Mouse (Mus musculus): ENCODE data around the gene Adgrv1.

The Adgrv1 gene

DNA sequence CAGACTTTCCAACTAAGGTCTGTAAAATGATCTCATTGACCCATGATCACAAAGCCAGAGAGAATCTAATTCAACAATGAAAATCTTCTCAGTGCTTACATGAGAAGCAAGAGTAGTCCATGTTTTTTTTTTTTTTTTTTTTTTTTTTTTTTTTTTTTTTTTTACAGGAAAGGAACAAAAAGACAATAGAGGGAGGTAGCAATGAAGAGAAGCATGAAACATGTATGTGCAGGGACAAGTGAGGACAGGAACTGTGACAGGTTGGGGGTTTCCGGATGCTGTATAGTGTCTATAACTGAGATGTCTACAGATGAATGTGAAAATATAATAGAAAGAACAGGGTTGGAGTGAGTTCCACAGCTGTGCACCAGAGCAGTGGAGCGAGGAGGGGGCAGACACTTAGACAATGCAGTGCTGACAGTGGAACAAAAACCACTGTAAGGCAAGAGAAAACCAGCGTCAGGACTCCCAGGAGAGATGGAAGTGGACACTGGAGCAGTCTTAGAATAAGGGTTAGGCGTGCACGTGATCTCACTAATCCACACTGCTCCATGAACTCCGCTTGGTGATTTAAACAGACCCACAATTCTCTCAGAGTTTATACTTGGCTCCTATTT lies 490.6 kb downstream of the Adgrv1 start:
- DNase-seq (ENCODE audit: low spot score in 2 of 2) = no peak

DNA sequence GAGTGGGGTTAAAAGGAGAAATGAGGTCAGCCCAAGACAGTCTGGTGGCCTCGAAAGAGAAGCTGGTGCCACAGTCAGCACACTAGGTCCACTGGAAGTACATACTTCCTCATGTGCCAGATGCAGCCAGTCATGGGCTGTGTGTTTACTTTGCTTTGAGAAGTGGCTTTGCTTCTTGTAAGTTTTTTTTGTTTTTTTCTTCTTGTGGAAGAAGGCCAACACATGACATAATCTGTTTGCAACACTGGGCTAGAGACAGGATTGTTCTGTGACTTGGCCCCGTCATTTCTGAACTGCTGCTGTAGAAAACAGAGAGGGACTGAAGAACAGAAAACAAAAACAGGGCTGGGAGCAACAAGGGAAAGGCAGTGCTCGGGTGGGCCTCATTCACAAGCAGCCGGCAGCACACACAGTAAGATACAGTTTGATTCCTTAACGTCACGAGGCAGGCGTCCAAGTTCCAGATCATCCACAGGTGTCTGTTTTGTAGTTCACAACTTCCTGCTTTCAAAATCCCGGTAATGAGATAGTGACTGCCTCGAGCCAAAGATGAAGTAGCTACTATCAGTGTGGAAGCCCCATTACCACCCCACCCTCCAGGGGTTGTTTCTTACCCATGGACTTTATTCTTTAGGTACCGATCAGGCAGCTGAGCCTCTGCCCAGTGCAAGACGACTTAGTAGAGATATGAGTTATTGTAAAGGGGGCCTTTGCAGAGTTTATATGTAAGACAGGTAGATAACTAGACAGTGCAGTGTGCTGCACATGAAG lies 496.1 kb downstream of the Adgrv1 start:
- DNase-seq (ENCODE audit: low spot score in 2 of 2) = no peak

DNA sequence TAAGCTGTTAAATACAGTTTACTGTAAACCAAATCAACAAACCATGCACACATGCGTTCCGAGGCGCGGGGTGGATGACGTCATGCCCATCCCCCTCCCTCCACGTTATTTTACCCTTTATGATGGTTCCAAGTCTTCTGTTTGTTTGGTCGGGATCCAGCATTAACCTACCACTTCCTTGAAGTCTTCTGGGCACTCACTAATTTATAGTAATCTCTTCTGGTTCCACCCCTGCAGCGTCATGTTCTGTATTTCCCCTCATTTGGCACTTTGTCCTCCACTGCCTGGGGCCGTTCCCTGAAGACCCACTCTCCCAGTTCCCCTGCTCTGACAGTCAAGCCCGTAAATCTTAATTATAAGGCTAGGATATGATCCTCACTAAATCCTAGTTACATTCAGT lies 497.0 kb downstream of the Adgrv1 start:
- no peak for DNase-seq (ENCODE audit: low spot score in 2 of 2)

DNA sequence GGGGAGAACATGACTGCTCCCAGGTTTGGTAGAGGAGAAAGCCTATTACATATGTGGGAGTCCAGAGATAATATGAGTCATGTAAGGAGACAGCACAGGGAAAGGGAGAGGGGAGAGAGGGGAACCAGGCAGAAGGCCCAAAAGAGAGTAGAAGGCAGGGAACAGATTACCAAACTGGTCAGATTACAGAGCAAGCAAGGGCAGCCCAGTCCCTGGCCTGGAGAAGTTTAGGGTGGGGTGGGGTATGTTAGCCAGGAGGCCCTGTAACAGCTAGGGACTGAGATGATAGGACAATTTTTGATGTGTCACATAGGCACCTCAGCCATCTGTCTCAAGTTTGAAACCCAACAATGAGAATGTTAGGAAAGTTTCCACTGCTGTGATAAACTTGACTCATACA lies 498.5 kb downstream of the Adgrv1 start:
- DNase-seq (ENCODE audit: low spot score in 2 of 2) = no peak

DNA sequence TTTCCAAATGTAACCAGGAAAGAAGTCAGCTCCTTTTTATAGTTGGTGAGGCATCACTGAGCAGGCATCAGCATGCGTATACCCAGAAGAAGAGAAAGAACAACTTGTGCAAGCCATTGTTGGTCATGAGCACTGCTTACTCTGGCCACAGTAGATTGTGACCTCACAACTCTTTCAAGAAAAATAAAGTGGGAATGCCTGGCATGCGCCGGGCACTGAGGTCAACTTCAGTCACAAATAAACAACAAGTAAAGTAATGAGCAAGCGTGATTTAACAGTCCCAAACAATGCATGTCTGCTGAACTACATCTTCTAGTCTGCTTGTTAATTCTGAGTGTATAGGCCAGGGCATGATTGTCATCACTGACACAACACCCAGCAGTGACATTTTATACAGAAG lies 499.6 kb downstream of the Adgrv1 start:
- DNase-seq (ENCODE audit: low spot score in 2 of 2) = no peak

DNA sequence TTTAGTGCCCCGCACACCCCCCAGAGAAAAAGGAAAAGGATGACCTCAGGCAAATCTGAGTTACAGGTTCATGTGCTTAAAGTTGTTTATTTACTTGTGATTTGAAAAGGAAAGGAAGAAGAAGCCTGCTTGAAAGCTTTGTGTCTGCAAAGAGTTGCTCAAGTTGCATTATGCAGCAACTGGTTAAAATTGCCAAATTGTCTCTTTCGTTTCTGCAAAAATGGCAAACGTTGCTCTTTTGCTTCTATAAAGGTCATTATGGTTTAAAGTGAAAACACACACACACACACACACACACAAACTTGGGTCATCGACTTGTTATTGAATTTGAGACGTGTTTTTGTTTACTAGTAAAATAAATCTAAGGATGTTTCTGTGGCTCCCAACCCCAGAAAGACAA lies 500.3 kb downstream of the Adgrv1 start:
- no peak for DNase-seq (ENCODE audit: low spot score in 2 of 2)

DNA sequence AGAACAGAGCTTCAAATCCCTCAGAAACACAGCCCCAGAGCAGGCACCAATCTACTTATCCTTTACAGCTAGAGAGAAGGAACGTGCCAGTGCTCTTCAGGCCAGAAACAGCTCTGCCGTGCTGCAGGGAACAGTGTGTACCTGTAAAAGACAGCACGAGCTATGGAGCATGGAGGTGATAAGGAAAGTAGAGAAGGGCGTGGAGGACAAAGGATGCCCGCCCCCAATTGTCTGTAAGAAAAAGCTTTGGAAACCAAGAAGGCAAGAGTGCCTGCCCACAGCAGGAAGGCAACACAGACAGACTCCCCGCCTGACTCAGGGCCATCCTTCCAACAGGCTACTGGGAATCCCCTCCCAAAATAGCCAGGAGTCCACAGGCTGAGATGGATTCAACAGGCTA lies 501.1 kb downstream of the Adgrv1 start:
- DNase-seq (ENCODE audit: low spot score in 2 of 2) = no peak

- no peak for DNase-seq (ENCODE audit: low spot score in 2 of 2)
These were observed 502.0 kb downstream of the Adgrv1 start for GRCm38 (mm10) chr13:81130742-81131524.

DNA sequence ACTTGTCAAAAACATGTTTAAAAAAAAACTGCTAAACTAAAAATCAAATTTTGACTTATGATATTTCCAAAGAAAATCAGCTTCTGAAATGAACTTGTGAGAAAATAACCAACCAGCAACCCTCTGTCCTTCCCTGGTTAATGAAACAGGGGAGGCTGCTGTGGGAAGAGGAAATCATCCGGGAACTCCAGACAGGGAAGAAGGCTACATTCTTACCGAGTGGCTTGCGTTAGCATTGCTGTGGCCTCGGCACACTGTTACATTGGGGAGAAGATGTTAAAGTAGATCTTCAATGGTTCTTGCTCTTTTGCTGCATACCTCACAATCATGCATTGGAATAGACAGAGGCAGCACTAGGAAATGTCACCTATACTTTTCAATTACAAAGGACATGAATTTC lies 507.1 kb downstream of the Adgrv1 start:
- DNase-seq (ENCODE audit: low spot score in 2 of 2) = no peak

DNA sequence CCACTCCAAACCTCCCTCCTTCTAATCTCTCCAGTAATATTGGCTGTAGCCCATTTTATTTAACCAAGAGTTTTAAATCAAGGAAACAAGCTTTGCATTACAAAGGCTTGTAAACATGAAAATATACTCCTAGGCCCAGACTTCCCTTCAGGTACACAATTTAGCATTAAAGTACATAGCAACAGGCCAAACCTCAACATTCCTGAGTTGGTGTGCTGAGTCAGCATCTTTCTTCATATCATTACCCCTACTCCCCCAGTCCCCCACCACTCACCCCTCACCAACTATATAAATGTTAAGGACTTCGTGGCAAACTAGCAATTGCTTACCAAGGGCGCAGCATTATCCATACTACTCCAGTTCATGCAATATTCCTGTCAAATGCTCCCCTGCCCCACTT lies 510.7 kb downstream of the Adgrv1 start:
- DNase-seq (ENCODE audit: low spot score in 2 of 2) = no peak

DNA sequence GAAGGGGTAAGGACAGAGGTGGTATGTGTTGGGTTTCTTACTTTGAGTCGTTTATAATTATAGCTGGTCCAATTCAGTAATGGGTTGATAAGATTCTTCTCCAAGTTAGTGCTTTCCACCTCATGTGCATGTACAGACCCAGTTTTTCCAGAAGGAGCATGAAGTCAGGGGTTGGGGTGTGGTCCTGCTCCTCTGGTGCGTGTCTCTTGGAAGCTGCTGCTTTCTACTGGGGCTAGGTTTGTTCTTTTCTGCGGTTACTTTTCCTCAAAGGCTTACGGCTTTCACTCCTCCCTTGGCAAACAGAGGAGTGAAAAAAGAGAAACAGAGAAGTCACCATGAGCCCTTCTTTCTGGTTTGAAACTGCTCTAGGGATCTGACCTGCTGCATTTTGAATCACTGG lies 522.5 kb downstream of the Adgrv1 start:
- no peak for DNase-seq (ENCODE audit: low spot score in 2 of 2)

DNA sequence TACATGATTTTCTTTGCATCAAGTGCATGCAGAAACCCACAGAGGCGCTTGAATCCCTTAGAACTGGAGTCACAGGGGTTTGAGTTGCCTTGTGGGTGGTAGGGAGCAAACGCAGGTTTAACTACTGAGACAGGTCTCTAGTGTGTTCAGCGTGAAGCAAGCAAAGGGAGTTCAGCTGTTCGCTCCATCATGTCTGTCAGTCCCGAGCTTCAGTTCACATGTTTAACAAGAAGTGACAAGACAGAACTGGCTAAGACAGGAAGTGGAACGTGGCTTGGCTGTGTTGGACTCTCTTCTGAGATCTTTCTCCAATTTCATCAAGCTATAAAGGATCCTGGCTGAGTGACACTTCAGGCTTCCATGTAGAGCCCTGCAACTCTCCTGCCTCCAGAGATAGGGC lies 523.3 kb downstream of the Adgrv1 start:
- DNase-seq (ENCODE audit: low spot score in 2 of 2) = no peak

DNA sequence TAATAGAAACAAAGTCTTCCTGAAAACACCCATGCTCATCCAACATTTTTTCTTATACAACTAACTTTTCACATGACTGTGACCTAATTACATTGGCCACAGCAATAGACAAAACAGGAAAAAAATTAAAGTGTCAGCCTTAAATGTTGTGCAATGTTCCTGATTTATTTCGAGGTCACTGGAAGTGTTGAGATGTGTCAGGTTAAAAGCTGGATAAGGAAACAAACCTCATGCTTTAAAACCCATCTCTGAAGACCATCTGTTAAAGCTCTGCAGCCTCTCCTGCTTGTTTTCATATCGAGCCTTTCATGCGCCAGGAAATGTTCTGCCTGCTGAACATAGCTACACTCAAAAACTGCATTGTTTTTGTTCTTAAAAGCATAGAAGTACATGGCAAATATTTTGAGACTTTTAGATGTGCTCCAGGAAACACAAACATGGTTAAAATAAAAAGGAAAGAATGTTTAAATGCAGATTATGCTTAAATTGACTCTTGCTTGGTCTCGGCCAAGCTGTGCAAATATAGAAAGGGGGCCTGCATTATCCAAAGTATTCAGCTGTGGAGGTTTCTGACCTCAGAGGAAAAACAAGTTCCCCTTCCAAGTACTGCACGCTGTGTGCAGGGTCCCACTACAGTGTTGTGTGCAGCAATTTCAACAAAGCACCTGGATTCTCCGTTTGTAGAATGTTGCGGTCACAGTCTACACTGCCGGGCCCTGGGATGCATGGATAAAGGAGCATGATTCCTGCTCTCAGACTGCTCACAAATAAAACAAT lies 524.2 kb downstream of the Adgrv1 start:
- no peak for DNase-seq (ENCODE audit: low spot score in 2 of 2)

DNA sequence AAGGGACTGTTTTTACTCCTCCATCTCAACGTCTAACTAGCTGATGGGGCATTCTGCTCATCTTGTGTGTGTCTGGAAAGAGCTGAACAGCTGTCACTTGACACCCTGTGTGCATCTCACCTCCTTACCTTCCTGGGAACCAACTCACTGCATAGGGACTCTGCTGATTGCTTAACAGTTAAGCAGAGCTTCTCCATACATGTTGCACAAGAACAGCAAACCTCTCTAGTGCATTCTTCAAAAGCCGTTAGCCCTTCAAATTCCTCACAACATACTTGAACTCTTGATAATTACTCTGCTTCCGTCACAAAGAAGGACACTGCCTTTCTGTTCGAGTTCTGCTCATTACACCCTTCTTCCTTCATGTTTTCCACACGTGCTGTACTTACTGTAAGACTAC lies 525.5 kb downstream of the Adgrv1 start:
- no peak for DNase-seq (ENCODE audit: low spot score in 2 of 2)

- DNase-seq (ENCODE audit: low spot score in 2 of 2) = no peak
These were observed 529.2 kb downstream of the Adgrv1 start for GRCm38 (mm10) chr13:81103794-81104193.

- DNase-seq (ENCODE audit: low spot score in 2 of 2) = no peak
These were observed 536.5 kb downstream of the Adgrv1 start for GRCm38 (mm10) chr13:81096424-81096823.

GRCm38 (mm10) chr13:81094513-81094912 lies 538.4 kb downstream of the Adgrv1 start:
- DNase-seq (ENCODE audit: low spot score in 2 of 2) = no peak

DNA sequence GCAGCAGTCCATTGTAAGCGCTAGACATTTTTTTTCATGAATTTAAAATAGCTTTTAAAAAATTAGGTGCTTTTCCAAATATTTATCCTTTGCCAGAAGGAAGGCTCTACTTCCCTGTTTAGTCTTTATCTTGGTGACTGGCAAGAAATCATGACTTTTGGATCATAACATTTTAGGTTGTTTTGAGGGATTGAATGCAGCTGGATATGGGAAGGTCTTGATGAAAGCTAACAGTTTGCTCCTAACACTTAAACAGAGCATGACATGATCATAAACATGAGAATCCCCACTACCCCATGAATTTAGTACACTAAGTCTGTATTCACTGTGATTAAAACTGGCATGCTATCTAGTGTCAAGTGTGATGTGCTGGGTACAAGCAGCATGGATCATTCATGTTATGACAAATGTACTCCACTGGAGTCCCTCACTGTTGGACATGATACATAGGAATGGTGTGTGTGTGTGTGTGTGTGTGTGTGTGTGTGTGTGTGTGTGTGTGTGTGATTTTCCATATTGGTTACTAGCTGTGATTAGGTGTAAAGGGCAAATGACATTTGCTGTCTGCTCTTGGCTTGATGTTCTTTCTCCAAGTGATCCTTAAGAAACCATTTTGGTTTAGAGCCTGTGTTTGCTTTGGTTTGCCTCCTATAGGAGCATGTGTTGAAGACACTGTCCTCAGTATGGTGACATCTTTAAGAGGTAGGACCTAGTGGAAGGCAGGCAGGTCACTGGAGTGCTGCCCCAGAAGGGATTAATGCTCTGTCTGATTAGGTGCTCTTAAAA lies 542.7 kb downstream of the Adgrv1 start:
- DNase-seq (ENCODE audit: low spot score in 2 of 2) = no peak

DNA sequence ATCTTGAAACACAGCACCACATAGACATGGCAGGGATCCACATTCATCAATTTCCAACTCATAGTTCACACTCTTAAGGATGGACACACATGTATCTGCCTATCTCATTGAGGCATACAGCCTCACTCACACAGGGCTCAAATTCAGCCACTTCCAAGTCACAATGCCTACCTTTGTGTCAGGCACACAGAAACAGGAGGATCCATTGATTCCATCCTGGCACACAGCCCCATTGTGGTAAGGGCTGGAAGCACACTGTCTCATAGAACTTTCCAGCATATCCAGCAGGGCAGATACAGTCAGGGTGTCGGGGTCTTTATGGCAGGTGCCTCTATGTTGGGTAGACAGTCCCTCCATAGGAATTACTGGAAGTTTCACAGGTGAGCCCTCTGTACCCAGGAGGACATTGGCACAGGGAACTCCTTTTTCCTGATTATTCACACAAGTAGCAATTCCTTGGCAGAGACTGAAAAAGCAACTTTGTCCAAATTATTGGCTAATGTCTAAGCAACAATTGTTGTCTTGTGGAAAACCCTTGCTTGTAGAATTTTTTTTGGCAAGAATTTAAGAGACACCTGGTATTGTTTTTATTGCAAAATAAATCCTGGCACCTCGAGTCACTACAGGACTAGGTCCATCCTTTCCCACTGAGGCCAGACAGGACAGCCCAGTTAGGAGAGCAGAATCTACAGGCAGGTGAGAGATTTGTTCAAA lies 545.8 kb downstream of the Adgrv1 start:
- DNase-seq (ENCODE audit: low spot score in 2 of 2) = no peak

- no peak for DNase-seq (ENCODE audit: low spot score in 2 of 2)
These were observed 560.7 kb downstream of the Adgrv1 start for GRCm38 (mm10) chr13:81072214-81072613.

DNA sequence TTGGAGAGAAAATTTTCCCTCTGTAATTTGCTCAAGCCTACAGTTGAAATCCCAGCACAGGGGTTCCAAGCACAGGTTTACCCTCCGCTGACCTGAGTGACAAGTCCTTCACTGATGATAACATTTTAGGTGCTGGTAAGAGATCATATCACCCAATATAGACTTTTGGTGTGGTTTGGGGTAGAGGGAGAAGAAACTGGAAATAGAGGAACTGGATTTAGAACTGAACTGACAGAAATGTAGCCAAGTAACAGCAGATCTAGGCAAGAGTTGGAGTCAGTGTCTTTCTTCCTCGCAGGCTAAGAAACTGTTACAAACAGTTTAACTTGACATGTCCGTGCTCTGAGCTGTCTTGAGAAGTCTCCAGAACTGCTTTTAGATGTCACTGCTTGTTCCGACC lies 581.5 kb downstream of the Adgrv1 start:
- no peak for DNase-seq (ENCODE audit: low spot score in 2 of 2)
